Mouse (Mus musculus): Measurements from ENCODE around the gene Dab2ip.

- no peak for TF ChIP-seq POLR2A (IDR thresholded peaks at IDR 0.05; ENCODE audit: extremely low read depth, insufficient read depth, low read length)
- no peak for TF ChIP-seq CTCF (IDR thresholded peaks at IDR 0.05; ENCODE audit: low read depth, low read length)
Measured at GRCm38 (mm10) chr2:35607476-35607875, 49.4 kb downstream of the Dab2ip start.

Measured in liver, adult 2 months (tissue).